ENCODE assay signal across 8 mouse cellular contexts in the genomic region with DNA sequence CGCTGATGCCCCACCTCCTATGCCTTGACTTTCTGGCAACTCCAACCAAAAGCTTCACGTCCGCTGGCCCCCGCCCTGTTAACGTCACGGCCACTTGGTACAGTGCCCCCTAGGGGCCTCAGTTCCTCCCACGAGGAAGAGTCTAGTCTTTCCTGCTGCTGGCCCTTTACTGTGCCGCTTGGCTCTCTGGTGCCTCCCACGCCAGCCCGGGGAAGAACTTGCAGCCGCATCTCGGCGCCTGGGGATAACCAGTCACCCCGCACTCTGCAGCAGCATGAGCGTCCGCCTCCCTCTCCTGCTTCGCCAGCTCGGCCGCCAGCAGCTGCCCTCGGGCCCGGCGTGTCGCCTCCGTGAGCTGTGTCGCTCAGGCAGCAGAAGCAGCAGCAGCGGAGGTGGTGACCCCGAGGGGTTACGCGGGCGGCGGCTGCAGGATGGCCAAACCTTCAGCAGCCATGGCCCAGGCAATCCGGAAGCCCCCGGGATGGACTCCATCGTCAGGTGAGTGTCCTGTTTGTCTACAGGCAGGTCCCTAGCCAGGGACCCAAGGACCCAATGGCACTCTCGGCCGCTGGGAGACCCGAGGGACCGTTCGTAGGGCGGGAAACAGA. TPM values are rescaled to one million over a fixed set of nuclear protein-coding genes. Genes with fewer than 3 reads are reported as not detected.
A peak's percentile ranks its signal among the peaks of the same experiment; 100 is the strongest.
DNase-seq lines count a peak whose midpoint lies in the region; ATAC-seq and TF ChIP-seq lines count a peak whose summit lies in the region.

A gene (plus strand): TSS at position 138 of the 608 bp plus-strand sequence.

- WGBS in hindbrain, postnatal 0 days = 1% methylated on average over 40 of the region's 40 CpGs
- under 1% methylated on average over 40 of the region's 40 CpGs for whole genome bisulfite sequencing in macrophage (ENCODE audit: missing documents)

- peak; percentile 43; the same call in 1 of the 2 replicates for TF ChIP-seq CTCF in cortical plate, adult 2 months (IDR thresholded peaks at IDR 0.05; ENCODE audit: extremely low read depth, insufficient read depth, low read length)
- peak; percentile 83 for TF ChIP-seq CTCF in hindbrain, postnatal 0 days (IDR thresholded peaks at IDR 0.05; ENCODE audit: low read depth)
- peak; percentile 68 for TF ChIP-seq CTCF in left cerebral cortex, adult 2 months (IDR thresholded peaks at IDR 0.05)

- DNase-seq in gastrocnemius, adult 8-10 months (ENCODE audit: low spot score in 2 of 2) = peak; percentile 61 to 74
- DNase-seq in hindbrain, postnatal 0 days (ENCODE audit: low spot score) = peak; percentile 90
- DNase-seq in left cerebral cortex, adult 2 months (ENCODE audit: extremely low spot score in 1 of 2, low spot score in 2 of 2) = peak; percentile 78 to 79
- peak; percentile 56 for DNase-seq in retina, postnatal 7 days (ENCODE audit: low read depth, low spot score)
- peak; percentile 68 to 80 for DNase-seq in urinary bladder, adult 18-20 months (ENCODE audit: low spot score in 2 of 2)

- no peaks in the 10 kb centered on the region for H3K36me3 ChIP-seq in hindbrain, postnatal 0 days (ENCODE audit: insufficient read depth, low read length)
- H3K36me3 ChIP-seq in macrophage (ENCODE audit: inconsistent target) = no peaks in the 10 kb centered on the region

- peak within 1 kb of the TSS; percentile 73 for H3K4me3 ChIP-seq in cortical plate, adult 2 months (ENCODE audit: insufficient read depth, low read length)
- peak within 1 kb of the TSS; percentile 68 for H3K4me3 ChIP-seq in hindbrain, postnatal 0 days (ENCODE audit: low read length)
- H3K4me3 ChIP-seq in left cerebral cortex, adult 2 months = peak within 1 kb of the TSS; percentile 81
- peak within 1 kb of the TSS; percentile 66 for H3K4me3 ChIP-seq in macrophage (ENCODE audit: inconsistent target)

- peak within 1 kb of the TSS; percentile 87 for H3K4me2 ChIP-seq in hindbrain, postnatal 0 days (ENCODE audit: low read depth, low read length)

- peaks cover 14% of the 10 kb centered on the region; the same call in 1 of the 2 replicates for H3K79me2 ChIP-seq in macrophage (ENCODE audit: inconsistent target)

- H3K27ac ChIP-seq in cortical plate, adult 2 months (ENCODE audit: insufficient read depth, low read length) = peak within 1 kb of the TSS; percentile 80
- peak within 1 kb of the TSS; percentile 84 for H3K27ac ChIP-seq in hindbrain, postnatal 0 days
- H3K27ac ChIP-seq in left cerebral cortex, adult 2 months = peak within 1 kb of the TSS; percentile 95
- peak within 1 kb of the TSS; percentile 69 for H3K27ac ChIP-seq in macrophage

- no peaks in the 10 kb centered on the region; the same call in 1 of the 2 replicates for H3K4me1 ChIP-seq in cortical plate, adult 2 months (ENCODE audit: control insufficient read depth, insufficient read depth, low read length)
- H3K4me1 ChIP-seq in hindbrain, postnatal 0 days (ENCODE audit: insufficient read depth, low read length) = no peaks in the 10 kb centered on the region

- intact Hi-C loops in left cerebral cortex, adult 2 months (cut with DNase I) = no loop called here

- H3K9me3 ChIP-seq in hindbrain, postnatal 0 days (ENCODE audit: low read length) = no peaks in the 10 kb centered on the region

- peak; percentile 72 for ATAC-seq in activated CD4-positive, CD25-positive, alpha-beta regulatory T cell, adult 4 months
- peak; percentile 86 for ATAC-seq in hindbrain, postnatal 0 days

- H3K9ac ChIP-seq in hindbrain, postnatal 0 days (replicated peaks; ENCODE audit: low read length) = peak within 1 kb of the TSS; percentile 79

- peak; percentile 60; the same call in 1 of the 2 replicates for TF ChIP-seq POLR2A in cortical plate, adult 2 months (IDR thresholded peaks at IDR 0.05; ENCODE audit: extremely low read depth, insufficient read depth, low read length)

- H3K27me3 ChIP-seq in hindbrain, postnatal 0 days (ENCODE audit: insufficient read depth, low read length) = no peaks in the 10 kb centered on the region

RNA-seq across cellular contexts. Expression of the gene that starts here (rescaled TPM):
- 10 to 100 TPM; 12.7 to 15.4 TPM for polyA plus RNA-seq in activated CD4-positive, CD25-positive, alpha-beta regulatory T cell, adult 4 months (2017; shearing (Covaris generic))
- 9.7 and 10.2 TPM in 2 replicates for polyA plus RNA-seq in cortical plate, adult 2 months (2012; rRNA removed)
- total RNA-seq in gastrocnemius, adult 8-10 months (2022) = 1 to 10 TPM in 1 of 4 experiments, under 1 TPM in 3; 0.56 to 1.1 (median 0.65) TPM
- total RNA-seq in hindbrain, postnatal 0 days (2014; rRNA removed) = 9.0 and 10.7 TPM in 2 replicates
- polyA plus RNA-seq in hindbrain, postnatal 0 days (2015; fragmentation: Nextera tagmentation; extraction: Ambion mirVana) = 7.4 and 7.6 TPM in 2 replicates
- 1 to 10 TPM; 8.6 to 9.6 TPM for total RNA-seq in left cerebral cortex, adult 2 months (2021)
- total RNA-seq in macrophage (2018; cell fraction: chromatin; rRNA removed) = 10 to 100 TPM in 13 of 26 experiments, 1 to 10 TPM in 13; 1.9 to 18.6 (median 9.6) TPM
- 1 to 10 TPM; 1.5 to 4.2 (median 3.1) TPM for total RNA-seq in macrophage (2018; cell fraction: cytosol; rRNA removed)
- 10 to 100 TPM in 1 of 26 experiments, 1 to 10 TPM in 25; 2.4 to 15.7 (median 4.5) TPM for total RNA-seq in macrophage (2018; cell fraction: nucleus; rRNA removed)
- 2.6 to 7.0 TPM (median 2.9 TPM) in 3 replicates for polyA plus RNA-seq in macrophage (2018)

Comparison
In these comparisons a context has a peak if more than half of its experiments do, and no peak if none do; other contexts are left out.
1. Peak in every context shown above with its lines: DNase-seq, ATAC-seq, H3K4me3 ChIP-seq and H3K27ac ChIP-seq.